Mouse (Mus musculus): ENCODE measurements around the gene Syt16.

DNA sequence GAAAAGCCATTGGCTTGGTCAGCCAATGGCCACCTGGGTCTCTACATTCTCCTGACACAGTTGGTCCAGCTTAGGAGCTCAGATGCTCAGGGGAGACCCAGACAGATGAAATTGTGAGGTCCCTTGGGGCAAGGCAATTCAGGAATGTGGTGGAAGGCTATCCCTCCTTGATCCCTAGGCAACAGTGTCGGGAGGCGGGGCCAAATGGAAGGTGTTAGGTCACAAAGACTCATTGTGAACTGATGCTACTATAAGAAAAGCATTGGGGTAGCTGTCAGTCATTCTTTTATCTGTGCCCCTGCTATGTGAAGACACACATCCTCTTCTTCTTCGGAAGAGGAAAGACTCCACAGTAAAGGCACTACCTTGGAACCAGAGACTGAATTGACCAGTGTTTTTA is 315.1 kb downstream of the Syt16 start:
- TF ChIP-seq GATA1 (IDR thresholded peaks at IDR 0.05; ENCODE audit: low read length) (no peak), TAL1 (IDR thresholded peaks at IDR 0.05; ENCODE audit: low read length) (no peak)

Measured in erythroblast, embryonic 14.5 days (primary cell).